Mouse (Mus musculus): Measurements from ENCODE around the gene Rnf150. TPM values are rescaled to one million over a fixed set of nuclear protein-coding genes. Genes with fewer than 3 reads are reported as not detected.

The Rnf150 gene
- polyA plus RNA-seq, 1 experiment from 2014 or later, result 2.8 TPM

DNA sequence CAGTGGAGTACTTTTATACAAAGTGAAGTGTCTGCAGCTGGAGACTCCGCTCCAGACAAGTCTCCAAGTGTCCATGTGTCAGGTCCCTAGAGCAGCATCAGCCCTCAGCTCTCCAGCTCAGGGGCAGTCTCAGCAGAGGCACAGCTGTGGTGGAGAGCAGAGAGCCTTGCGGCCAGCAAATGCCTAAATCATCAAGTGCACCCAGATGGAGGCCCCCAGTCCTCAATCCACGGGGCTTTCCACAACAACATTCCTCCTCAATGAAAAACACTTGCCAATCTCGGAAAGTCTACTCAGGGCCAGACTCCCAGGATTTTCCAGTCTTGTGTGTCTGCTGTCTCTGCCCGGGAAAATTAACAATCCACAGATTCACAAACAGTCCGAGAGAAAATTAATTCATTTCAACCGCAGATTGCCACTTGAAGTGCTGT lies 186.0 kb downstream of the Rnf150 start:
- Histone ChIP-seq H3K4me3 (ENCODE audit: low read depth, low read length) (no peak overlapping the region), H3K9ac (replicated peaks; ENCODE audit: low read depth, low read length) (no peak overlapping the region), H3K36me3 (ENCODE audit: control insufficient read depth, insufficient read depth, low read length) (no peaks in the 10 kb centered on the region), H3K4me1 (ENCODE audit: control insufficient read depth, insufficient read depth, low read length) (0 out of 2 replicates have a peak, but pooled peaks cover 2% of the 10 kb centered on the region), H3K27me3 (ENCODE audit: control insufficient read depth, insufficient read depth, low read length) (no peaks in the 10 kb centered on the region), H3K27ac (ENCODE audit: low read length) (0 out of 2 replicates have a peak overlapping the region, but pooled peaks have one; percentile 21), H3K9me3 (ENCODE audit: control insufficient read depth, low read depth, low read length) (no peaks in the 10 kb centered on the region), H3K4me2 (replicated peaks; ENCODE audit: low read depth, low read length) (no peak overlapping the region)
- peak; percentile 51; the same call in 1 of the 2 replicates for ATAC-seq (ENCODE audit: insufficient number of reproducible peaks, insufficient read depth, low FRiP score, low read depth)
- WGBS, result 38% methylated on average over 7 of the region's 7 CpGs

DNA sequence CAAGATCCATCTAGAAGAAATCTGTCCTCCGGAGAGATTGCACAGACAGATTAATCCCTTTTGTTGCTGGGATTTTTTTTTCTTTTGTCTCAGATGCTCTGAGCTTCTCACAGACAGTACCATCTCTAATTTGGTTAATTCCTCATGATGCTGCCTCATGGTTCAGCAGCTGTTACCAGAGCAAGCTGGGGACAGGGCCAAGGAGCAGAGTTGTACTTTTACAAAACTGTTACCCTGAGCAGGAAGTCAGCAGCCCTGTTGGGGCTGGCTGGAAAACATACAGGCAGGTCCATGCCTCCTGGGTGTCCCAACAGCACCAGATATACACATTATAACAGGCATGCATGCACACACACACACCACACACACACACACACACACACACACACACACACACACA lies 186.5 kb downstream of the Rnf150 start:
- no peak overlapping the region for H3K9ac ChIP-seq (replicated peaks; ENCODE audit: low read depth, low read length)
- H3K27ac ChIP-seq (ENCODE audit: low read length), result 0 out of 2 replicates have a peak overlapping the region, but pooled peaks have one; percentile 21
- H3K27me3 ChIP-seq (ENCODE audit: control insufficient read depth, insufficient read depth, low read length), result no peaks in the 10 kb centered on the region
- H3K4me1 ChIP-seq (ENCODE audit: control insufficient read depth, insufficient read depth, low read length), result 0 out of 2 replicates have a peak, but pooled peaks cover 2% of the 10 kb centered on the region
- ATAC-seq (ENCODE audit: insufficient number of reproducible peaks, insufficient read depth, low FRiP score, low read depth), result no peak; the same call in 1 of the 2 replicates
- H3K36me3 ChIP-seq (ENCODE audit: control insufficient read depth, insufficient read depth, low read length), result no peaks in the 10 kb centered on the region
- no peaks in the 10 kb centered on the region for H3K9me3 ChIP-seq (ENCODE audit: control insufficient read depth, low read depth, low read length)
- H3K4me2 ChIP-seq (replicated peaks; ENCODE audit: low read depth, low read length), result no peak overlapping the region
- WGBS, result 36% methylated on average over 1 of the region's 1 CpGs
- H3K4me3 ChIP-seq (ENCODE audit: low read depth, low read length), result no peak overlapping the region

DNA sequence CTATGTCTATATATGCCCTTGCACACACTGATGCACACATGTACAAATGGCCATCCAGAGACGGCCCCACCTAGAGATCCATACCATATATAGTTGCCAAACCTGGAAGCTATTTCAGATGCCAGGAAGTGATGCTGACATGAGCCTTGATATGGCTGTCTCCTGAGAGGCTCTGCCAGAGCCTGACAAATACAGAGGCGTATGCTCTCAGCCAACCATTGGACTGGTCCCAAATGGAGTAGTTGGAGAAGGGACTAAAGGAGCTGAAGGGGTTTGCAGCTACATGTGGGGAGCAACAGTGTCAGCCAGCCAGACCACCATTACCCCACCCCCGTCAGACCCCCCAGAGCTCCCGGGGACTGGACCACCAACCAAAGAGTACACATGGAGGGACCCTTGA lies 189.7 kb downstream of the Rnf150 start:
- no peaks in the 10 kb centered on the region for H3K27me3 ChIP-seq (ENCODE audit: control insufficient read depth, insufficient read depth, low read length)
- H3K4me2 ChIP-seq (replicated peaks; ENCODE audit: low read depth, low read length), result no peak overlapping the region
- no peak overlapping the region for H3K4me3 ChIP-seq (ENCODE audit: low read depth, low read length)
- 0 out of 2 replicates have a peak, but pooled peaks cover 2% of the 10 kb centered on the region for H3K4me1 ChIP-seq (ENCODE audit: control insufficient read depth, insufficient read depth, low read length)
- ATAC-seq (ENCODE audit: insufficient number of reproducible peaks, insufficient read depth, low FRiP score, low read depth), result no peak
- no peak overlapping the region for H3K27ac ChIP-seq (ENCODE audit: low read length)
- 93% methylated on average over 4 of the region's 4 CpGs for WGBS
- H3K36me3 ChIP-seq (ENCODE audit: control insufficient read depth, insufficient read depth, low read length), result no peaks in the 10 kb centered on the region
- no peaks in the 10 kb centered on the region for H3K9me3 ChIP-seq (ENCODE audit: control insufficient read depth, low read depth, low read length)
- H3K9ac ChIP-seq (replicated peaks; ENCODE audit: low read depth, low read length), result no peak overlapping the region

DNA sequence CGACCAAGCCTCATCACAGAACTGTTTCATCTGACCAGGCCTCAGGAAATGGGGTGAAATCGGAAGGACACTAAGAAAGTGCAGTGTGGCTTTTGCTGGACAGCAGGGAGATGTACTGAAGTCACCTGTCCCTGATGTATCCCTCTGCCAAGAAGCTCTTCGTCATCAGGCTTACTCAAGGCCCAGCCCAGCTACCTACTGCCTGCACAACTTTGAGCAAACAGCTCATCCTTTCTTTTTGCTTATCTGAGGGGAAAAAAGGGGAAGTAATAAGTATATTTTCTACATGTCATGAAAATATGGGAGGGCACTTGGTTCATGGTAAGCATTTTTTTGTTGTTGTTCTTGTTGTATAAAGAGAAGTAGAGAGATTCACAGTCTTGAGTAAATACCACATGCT lies 191.6 kb downstream of the Rnf150 start:
- Histone ChIP-seq H3K27me3 (ENCODE audit: control insufficient read depth, insufficient read depth, low read length) (no peaks in the 10 kb centered on the region), H3K36me3 (ENCODE audit: control insufficient read depth, insufficient read depth, low read length) (no peaks in the 10 kb centered on the region), H3K9ac (replicated peaks; ENCODE audit: low read depth, low read length) (no peak overlapping the region), H3K27ac (ENCODE audit: low read length) (no peak overlapping the region), H3K4me3 (ENCODE audit: low read depth, low read length) (no peak overlapping the region), H3K4me2 (replicated peaks; ENCODE audit: low read depth, low read length) (no peak overlapping the region), H3K4me1 (ENCODE audit: control insufficient read depth, insufficient read depth, low read length) (no peaks in the 10 kb centered on the region), H3K9me3 (ENCODE audit: control insufficient read depth, low read depth, low read length) (no peaks in the 10 kb centered on the region)
- WGBS, result 92% methylated on average over 3 of the region's 3 CpGs
- no peak for ATAC-seq (ENCODE audit: insufficient number of reproducible peaks, insufficient read depth, low FRiP score, low read depth)

DNA sequence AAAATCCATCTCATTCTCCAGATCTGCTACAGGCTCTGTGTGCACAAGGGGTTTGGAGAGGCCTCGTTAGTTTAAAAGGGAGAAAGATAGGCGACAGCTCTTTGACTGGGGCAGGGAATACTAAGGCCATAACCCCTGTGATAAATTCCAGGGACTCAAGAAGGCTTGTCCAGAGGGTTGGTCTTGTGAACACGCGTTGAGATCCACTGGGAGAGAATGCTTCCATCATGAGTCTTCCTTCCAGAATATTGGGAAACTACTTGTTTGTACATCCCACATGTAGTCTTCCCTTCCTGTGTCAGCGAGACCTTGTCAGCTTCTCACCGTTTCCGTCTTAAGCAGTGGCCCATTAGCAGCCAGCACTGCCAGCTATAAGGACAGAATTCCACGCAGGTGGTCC lies 195.8 kb downstream of the Rnf150 start:
- ATAC-seq (ENCODE audit: insufficient number of reproducible peaks, insufficient read depth, low FRiP score, low read depth), result no peak
- no peaks in the 10 kb centered on the region for H3K9me3 ChIP-seq (ENCODE audit: control insufficient read depth, low read depth, low read length)
- H3K4me1 ChIP-seq (ENCODE audit: control insufficient read depth, insufficient read depth, low read length), result no peaks in the 10 kb centered on the region
- WGBS, result 57% methylated on average over 8 of the region's 8 CpGs
- no peaks in the 10 kb centered on the region for H3K36me3 ChIP-seq (ENCODE audit: control insufficient read depth, insufficient read depth, low read length)
- H3K9ac ChIP-seq (replicated peaks; ENCODE audit: low read depth, low read length), result no peak overlapping the region
- no peak overlapping the region for H3K4me3 ChIP-seq (ENCODE audit: low read depth, low read length)
- no peaks in the 10 kb centered on the region for H3K27me3 ChIP-seq (ENCODE audit: control insufficient read depth, insufficient read depth, low read length)
- H3K4me2 ChIP-seq (replicated peaks; ENCODE audit: low read depth, low read length), result no peak overlapping the region
- H3K27ac ChIP-seq (ENCODE audit: low read length), result no peak overlapping the region

DNA sequence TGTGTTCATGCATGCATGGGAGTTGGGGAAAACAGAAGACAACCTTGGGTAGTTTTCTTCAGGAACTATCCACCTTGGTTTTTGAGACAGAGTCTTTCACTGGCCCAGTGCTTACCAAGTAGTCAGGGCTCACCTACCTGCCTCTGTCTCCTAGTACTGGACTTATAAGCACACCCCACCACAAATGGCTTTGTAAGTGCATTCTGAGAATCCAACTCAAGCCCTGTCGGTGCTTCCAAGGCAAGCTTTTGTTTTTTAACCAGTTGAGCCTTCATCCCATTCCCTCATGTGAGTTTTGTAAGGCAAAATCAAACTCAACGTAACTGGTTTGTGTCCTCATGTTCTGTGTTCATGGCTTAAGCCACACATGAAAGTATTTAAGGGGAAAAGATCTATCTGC lies 196.9 kb downstream of the Rnf150 start:
- Histone ChIP-seq H3K27ac (ENCODE audit: low read length) (no peak overlapping the region), H3K9me3 (ENCODE audit: control insufficient read depth, low read depth, low read length) (no peaks in the 10 kb centered on the region), H3K4me2 (replicated peaks; ENCODE audit: low read depth, low read length) (no peak overlapping the region), H3K36me3 (ENCODE audit: control insufficient read depth, insufficient read depth, low read length) (no peaks in the 10 kb centered on the region), H3K4me3 (ENCODE audit: low read depth, low read length) (no peak overlapping the region), H3K9ac (replicated peaks; ENCODE audit: low read depth, low read length) (no peak overlapping the region), H3K27me3 (ENCODE audit: control insufficient read depth, insufficient read depth, low read length) (no peaks in the 10 kb centered on the region), H3K4me1 (ENCODE audit: control insufficient read depth, insufficient read depth, low read length) (no peaks in the 10 kb centered on the region)
- WGBS, result 83% methylated on average over 2 of the region's 2 CpGs
- ATAC-seq (ENCODE audit: insufficient number of reproducible peaks, insufficient read depth, low FRiP score, low read depth), result no peak

DNA sequence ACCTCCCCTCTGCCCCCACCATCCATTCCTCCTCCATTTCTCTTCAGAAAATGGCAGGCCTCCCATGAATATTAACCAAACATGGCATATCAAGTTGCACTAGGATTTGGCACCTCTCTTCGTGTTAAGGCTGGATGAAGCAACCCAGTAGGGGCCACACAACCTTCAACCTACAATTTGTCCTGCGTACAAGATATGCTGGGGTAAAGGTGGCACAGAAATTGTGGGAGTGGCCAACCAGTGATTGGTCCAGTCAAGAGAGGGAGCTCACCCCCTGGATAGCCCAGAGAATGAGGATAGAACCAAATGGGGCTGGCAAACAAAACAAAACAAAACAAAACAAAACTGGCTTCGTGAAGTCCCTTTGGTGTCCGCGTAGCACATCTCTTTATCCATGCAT lies 198.1 kb downstream of the Rnf150 start:
- 79% methylated on average over 5 of the region's 5 CpGs for WGBS
- H3K27me3 ChIP-seq (ENCODE audit: control insufficient read depth, insufficient read depth, low read length), result no peaks in the 10 kb centered on the region
- no peak overlapping the region for H3K27ac ChIP-seq (ENCODE audit: low read length)
- no peak overlapping the region for H3K4me3 ChIP-seq (ENCODE audit: low read depth, low read length)
- H3K9ac ChIP-seq (replicated peaks; ENCODE audit: low read depth, low read length), result no peak overlapping the region
- ATAC-seq (ENCODE audit: insufficient number of reproducible peaks, insufficient read depth, low FRiP score, low read depth), result no peak
- no peaks in the 10 kb centered on the region for H3K4me1 ChIP-seq (ENCODE audit: control insufficient read depth, insufficient read depth, low read length)
- H3K4me2 ChIP-seq (replicated peaks; ENCODE audit: low read depth, low read length), result no peak overlapping the region
- no peaks in the 10 kb centered on the region for H3K9me3 ChIP-seq (ENCODE audit: control insufficient read depth, low read depth, low read length)
- no peaks in the 10 kb centered on the region for H3K36me3 ChIP-seq (ENCODE audit: control insufficient read depth, insufficient read depth, low read length)

DNA sequence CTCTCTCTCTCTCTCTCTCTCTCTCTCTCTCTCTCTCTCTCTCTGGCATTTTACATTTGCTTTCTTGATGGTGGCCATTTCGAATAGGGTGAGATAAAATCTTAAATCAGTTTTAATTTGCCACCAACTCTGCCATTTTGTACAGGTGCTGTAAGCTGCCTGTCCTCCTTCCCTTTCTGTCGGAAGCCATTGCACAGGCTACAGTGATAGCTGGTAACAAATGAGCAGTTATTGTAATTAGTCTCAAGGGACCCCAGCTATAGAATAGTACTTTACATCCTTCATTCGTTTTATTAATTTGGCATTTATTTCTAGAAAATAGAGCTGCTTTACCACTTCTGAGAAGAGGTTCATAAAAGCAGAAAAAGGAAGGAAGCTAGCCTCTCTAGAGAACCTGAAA lies 198.7 kb downstream of the Rnf150 start:
- no peak overlapping the region for H3K4me2 ChIP-seq (replicated peaks; ENCODE audit: low read depth, low read length)
- WGBS, result 77% methylated on average over 3 of the region's 3 CpGs
- no peak for ATAC-seq (ENCODE audit: insufficient number of reproducible peaks, insufficient read depth, low FRiP score, low read depth)
- no peak overlapping the region for H3K4me3 ChIP-seq (ENCODE audit: low read depth, low read length)
- H3K9me3 ChIP-seq (ENCODE audit: control insufficient read depth, low read depth, low read length), result no peaks in the 10 kb centered on the region
- no peak overlapping the region for H3K9ac ChIP-seq (replicated peaks; ENCODE audit: low read depth, low read length)
- no peak overlapping the region for H3K27ac ChIP-seq (ENCODE audit: low read length)
- no peaks in the 10 kb centered on the region for H3K4me1 ChIP-seq (ENCODE audit: control insufficient read depth, insufficient read depth, low read length)
- H3K27me3 ChIP-seq (ENCODE audit: control insufficient read depth, insufficient read depth, low read length), result no peaks in the 10 kb centered on the region
- no peaks in the 10 kb centered on the region for H3K36me3 ChIP-seq (ENCODE audit: control insufficient read depth, insufficient read depth, low read length)

DNA sequence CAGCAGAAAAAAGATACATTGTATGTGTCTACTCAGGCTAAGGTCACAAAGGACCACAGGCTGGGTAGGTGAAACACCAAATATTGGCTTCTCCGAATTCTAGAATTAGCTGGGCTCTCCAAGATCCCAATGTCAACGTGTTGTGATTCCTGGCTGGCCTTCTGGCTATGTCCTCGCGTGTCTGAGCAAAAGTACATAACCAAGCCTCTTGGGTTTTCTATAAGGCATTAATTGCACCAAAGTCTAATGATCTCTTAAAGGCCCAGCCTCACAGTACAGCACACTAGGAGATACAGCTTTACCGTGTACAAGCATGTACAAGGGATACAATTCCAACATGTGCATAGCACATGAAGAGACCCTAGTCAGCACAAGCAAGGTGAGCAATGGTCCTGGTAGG lies 199.1 kb downstream of the Rnf150 start:
- Histone ChIP-seq H3K27ac (ENCODE audit: low read length) (no peak overlapping the region), H3K9me3 (ENCODE audit: control insufficient read depth, low read depth, low read length) (no peaks in the 10 kb centered on the region), H3K36me3 (ENCODE audit: control insufficient read depth, insufficient read depth, low read length) (no peaks in the 10 kb centered on the region), H3K4me3 (ENCODE audit: low read depth, low read length) (no peak overlapping the region), H3K4me1 (ENCODE audit: control insufficient read depth, insufficient read depth, low read length) (no peaks in the 10 kb centered on the region), H3K9ac (replicated peaks; ENCODE audit: low read depth, low read length) (no peak overlapping the region), H3K27me3 (ENCODE audit: control insufficient read depth, insufficient read depth, low read length) (no peaks in the 10 kb centered on the region), H3K4me2 (replicated peaks; ENCODE audit: low read depth, low read length) (no peak overlapping the region)
- 82% methylated on average over 5 of the region's 5 CpGs for WGBS
- no peak for ATAC-seq (ENCODE audit: insufficient number of reproducible peaks, insufficient read depth, low FRiP score, low read depth)
